Mouse (Mus musculus): ENCODE results near the gene F11r. TPM values are rescaled to one million over a fixed set of nuclear protein-coding genes. Genes with fewer than 3 reads are reported as not detected.
"Not testable (repeated sequence)": the region's sequence is repeated elsewhere in the genome, so short reads cannot be mapped to it uniquely, and the experiment has no call there.

F11r gene
- total RNA-seq, 2 experiments from 2014 or later: 46.3 to 48.9 TPM

DNA sequence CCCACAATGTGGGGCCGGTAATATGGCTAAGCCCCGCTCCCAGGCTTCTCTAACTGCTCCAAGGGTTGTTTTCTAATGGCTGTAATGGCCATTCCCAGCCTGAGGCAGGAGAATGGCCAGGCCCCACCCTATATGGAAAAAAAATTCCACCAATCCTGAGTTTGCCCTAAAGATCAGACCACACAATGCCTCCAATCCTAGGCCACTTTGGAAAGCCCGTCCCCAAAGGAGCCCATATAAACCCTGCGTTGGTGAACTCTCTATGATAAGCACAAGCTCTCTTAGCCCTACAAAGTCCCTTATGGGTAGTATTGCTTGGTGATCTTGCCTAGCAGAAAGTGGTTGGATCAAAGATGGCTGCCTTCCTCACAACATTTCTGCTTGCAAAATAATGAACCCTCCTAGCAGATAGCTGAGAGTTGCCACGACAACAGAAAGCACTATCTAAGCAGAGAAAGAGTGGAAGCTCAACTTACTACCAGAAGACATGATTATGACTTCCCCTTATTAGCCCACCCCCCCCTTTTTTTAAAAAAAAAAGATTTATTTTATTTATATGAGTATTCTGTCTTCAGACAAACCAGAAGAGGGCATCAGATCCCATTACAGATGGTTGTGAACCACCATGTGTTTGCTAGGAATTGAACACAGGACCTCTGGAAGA is 28.5 kb downstream of the F11r start:
- intact Hi-C loops (cut with DNase I): no loop called here

DNA sequence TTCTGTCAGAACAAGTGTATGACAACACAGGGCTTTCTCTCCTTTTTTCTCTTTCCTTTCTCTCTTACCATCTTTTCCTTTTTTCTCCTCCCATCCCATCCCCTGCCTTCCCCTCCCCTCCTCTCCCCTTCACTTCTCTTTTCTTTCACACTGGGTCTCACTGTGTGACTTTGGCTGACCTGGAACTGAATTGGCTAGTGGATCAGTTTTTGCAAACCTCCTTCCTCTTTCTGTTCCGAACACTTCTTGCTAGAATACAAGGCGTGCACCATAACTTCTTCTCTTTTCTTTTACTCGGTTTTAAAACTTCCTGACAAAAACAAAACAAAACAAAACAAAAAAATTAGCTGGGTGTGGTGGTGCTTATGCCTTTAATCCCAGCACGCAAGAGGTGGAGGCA is 29.2 kb downstream of the F11r start:
- DNase-seq: no peak
- intact Hi-C loops (cut with DNase I): no loop called here

More for the DNA sequence above, 28.5 kb downstream of the F11r start:
- DNase-seq: no peak

DNA sequence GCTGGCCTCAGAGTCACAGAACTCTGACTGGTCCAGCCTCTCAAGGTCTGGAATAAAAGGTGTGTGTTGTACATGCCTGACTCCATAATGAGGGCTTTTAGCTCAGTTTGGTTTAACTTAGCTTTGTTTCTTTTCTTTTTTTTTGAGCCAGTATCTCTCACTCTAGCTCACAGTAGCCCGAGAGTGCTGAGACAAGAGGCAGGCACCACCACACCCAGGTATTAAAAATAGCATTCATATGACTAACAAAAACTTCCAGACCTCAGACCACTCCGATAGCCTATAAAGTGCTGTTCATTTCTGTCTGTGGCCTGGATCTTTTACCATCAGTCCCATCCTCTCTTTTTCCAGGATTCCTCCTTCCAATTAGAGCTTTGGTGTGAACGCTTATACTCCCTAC is 32.3 kb downstream of the F11r start:
- intact Hi-C loops (cut with DNase I): loop anchor here (2.0 kb wide), 1 partner anchor 33 kb away; the partner anchor contains the start of gene F11r

DNA sequence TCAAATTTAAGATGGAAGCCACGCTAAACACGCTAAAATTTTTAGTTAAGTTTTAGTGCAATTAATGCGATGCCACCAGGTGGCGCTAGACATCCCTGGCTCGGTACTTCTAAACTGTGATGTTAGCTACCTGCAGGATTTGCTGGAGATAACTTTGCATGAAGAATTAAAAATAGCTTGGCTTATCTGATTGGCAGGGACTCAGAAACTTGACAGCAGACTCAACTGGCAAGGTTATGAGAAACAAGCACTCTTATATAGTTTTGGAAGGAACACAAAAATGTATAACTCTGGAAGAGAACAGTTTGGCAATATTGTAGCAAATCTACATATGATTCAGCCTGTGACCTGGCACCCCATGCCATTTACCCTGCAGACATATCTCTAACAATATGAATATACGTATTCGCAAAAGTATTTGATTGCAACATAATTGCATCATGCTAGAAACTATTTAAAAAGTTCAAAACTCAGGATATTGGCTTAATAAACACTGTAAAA is 33.1 kb downstream of the F11r start:
- intact Hi-C loops (cut with DNase I): loop anchor here (2.0 kb wide), 1 partner anchor 34 kb away; the partner anchor contains the start of gene F11r
- peak; percentile 57 to 77 for DNase-seq

More for the DNA sequence above, 32.3 kb downstream of the F11r start:
- DNase-seq: no peak

DNA sequence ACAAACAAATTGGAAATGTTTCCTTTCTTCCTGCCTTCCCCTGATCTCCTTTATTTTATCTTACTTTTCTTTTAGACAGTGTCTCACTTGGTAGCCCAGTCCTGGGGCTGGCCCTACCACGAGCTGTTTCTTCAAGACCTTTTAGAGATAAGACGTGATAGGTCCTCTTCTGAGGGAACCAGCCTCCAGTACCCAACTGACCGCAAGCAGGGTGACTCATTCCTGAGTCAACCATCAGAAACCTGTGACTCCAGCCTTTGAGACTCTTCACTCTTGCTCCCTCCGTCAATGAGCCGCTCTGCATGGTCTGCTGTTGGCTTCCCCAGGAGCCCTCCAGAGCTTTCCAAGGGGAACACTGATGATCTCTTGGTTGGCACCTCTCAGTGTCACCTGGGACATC is 33.6 kb downstream of the F11r start:
- DNase-seq: no peak
- intact Hi-C loops (cut with DNase I): loop anchor here (1.0 to 2.0 kb wide), 2 partner anchors 34 to 58 kb away; partner anchors contain the start of gene F11r

DNA sequence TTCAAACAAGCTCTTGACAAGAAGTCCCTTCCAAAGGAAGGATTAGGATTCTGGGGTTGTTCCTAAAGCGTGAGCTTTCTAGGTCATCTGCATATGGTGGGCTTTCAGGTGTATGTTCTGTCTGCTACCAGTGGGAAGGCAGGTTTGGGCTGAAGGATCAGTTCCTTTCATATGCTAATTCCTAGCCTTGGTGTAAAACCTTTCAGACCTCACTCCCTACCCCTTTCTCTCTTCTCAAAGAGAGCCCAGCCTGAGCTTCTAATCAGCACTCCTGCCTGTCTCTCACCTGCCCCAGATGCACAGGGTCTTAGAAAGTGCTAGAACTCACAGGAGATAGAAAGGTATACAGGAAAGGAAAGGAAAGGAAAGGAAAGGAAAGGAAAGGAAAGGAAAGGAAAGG is 34.1 kb downstream of the F11r start:
- intact Hi-C loops (cut with DNase I): loop anchor here (1.0 to 2.0 kb wide), 2 partner anchors 35 to 58 kb away; partner anchors contain the start of gene F11r
- DNase-seq: no peak

DNA sequence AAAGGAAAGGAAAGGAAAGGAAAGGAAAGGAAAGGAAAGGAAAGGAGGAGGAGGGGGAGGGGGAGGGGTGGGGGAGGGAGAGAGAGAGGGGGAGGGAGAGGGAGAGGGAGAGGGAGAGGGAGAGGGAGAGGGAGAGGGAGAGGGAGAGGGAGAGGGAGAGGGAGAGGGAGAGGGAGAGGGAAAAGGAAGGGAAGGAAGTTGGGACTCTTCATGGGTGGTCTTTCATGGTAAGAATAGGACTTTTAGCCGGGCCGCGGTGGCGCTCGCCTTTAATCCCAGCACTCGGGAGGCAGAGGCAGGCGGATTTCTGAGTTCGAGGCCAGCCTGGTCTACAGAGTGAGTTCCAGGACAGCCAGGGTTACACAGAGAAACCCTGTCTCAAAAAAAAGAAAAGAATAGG is 34.6 kb downstream of the F11r start:
- intact Hi-C loops (cut with DNase I): loop anchor here (1.0 to 2.0 kb wide), 2 partner anchors 35 to 59 kb away; partner anchors contain the start of gene F11r

DNA sequence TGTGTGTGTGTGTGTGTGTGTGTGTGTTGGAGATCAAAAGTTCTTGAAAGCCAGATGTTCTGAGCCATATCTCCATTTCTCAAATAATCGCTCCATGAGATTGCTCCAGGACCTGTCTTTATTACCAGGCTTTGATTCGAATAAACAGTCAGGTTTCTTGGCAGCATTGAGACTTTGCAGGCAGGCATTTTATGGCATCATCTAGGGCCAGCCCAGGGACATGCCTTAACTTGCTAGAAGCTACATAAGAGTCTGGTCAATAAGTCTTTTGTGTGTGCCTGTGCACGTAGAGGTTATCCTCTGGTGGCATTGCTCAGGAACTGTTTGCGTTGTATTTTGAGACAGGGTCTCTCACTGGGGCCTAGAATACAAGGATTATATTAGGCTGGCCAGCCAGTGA is 36.2 kb downstream of the F11r start:
- intact Hi-C loops (cut with DNase I): no loop called here
- DNase-seq: no peak

More for the DNA sequence above, 34.6 kb downstream of the F11r start:
- not testable (repeated sequence) for DNase-seq

DNA sequence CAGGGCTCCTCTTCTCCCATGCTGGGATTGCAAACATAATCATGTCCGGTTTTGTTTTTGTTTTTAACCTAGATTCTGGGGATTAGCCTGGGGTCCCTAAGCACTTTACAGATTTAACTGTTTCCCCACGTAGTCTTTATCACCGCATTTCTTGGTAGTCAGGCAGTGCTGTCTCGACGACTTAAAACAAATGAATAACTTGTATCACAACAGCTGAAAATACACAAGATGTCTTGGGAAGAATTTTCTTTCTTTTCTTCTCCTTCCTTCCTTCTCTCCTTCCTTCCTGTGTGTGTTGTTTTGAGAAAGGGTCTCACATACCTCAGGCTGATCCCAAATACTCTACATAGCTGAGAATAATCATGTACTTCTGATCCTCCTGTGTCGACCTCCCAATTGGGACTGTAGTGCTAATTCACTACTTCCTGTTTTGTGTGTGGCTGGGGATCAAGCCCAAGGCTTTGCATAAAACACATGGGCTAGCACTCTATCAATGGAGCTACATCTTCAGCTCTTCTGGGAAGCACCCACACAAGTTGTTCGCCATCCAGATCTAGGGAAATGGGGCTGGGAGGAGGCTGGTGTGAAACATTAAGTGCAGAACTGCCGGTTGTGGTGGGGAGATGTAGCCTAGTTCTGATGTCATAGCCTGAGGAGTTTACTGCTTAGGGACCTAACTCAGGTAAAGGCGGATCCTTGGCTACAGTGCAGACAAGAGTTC is 36.7 kb downstream of the F11r start:
- DNase-seq: no peak
- intact Hi-C loops (cut with DNase I): no loop called here

DNA sequence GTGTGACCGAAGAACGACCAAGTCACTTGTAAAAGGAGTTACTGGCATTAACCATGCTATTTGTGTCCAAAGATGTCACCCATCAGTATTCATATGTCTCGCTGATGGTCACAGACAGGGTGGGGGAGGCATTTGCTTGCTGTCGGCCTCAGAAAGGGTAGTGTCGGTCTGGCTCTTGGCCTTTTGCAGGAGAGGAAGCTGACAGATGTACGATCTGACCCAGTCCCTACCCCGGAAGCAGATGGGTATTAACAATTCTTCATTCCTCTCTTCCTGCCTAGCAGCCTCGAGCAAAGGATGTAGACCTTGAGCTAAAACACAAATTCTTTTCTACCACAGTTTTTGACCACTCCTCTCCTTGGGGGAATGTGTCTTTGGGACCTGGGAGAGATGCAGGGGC is 39.8 kb downstream of the F11r start:
- intact Hi-C loops (cut with DNase I): no loop called here

DNA sequence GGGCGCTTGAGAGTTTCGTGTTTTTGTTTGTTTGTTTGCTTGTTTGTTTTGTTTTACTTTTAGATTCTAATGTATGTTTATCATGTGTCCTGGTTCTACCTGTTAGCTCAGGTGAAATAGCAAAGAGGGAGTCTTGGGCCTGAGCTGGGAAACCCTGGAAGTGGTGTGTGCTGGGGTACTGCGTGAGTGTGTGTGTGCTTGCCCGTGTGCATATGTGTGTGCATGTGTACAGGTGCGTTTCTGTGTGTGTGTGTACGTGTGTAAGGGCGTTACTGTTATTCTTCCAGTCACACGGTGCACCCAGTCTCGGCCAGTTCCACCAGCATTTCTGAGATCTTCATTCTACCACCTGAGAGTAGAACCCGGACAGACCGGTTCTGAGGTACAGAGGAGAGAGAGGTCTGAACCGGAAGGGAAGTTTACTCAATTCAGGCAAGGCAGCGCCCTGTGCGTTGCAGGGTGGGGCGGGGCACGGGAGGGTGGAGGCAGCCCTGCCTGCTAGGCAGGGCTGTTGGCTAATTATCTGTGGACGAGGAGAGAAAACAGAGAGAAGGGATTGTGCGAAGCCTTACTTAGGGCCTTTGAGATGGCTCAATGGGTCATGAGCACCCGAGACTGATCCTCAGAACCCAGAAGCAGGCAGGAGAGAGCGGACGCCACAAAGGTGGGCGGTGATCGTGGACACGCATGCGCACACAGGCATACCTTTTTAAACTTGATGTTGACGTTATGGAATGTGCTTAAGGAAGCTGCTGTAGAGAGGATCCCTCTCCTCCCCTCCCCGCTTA is 40.6 kb downstream of the F11r start:
- intact Hi-C loops (cut with DNase I): no loop called here
- DNase-seq: no peak

More for the DNA sequence above, 39.8 kb downstream of the F11r start:
- no peak for DNase-seq

DNA sequence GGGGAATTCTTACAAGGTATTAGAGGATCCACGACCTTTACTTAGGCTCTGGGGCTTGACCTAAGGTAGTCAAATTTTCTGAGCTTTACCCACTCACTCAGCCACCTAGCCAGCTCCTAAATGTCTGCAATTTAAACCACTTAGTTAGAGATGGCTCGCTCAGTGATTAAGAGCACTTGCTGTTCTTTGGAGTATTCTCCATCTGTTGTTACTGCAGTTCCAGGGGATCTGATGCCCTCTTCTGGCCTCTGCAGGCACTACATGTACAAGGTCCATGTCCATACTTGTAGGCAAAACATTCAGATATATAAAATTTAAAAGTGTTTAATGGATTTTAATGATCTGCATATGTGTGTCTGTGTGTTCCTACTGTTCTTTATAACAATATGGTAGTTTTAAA is 41.6 kb downstream of the F11r start:
- peak; percentile 74 to 81 for DNase-seq
- intact Hi-C loops (cut with DNase I): loop anchor here (1.0 kb wide), 1 partner anchor 118 kb away; no protein-coding TSS in a partner anchor

DNA sequence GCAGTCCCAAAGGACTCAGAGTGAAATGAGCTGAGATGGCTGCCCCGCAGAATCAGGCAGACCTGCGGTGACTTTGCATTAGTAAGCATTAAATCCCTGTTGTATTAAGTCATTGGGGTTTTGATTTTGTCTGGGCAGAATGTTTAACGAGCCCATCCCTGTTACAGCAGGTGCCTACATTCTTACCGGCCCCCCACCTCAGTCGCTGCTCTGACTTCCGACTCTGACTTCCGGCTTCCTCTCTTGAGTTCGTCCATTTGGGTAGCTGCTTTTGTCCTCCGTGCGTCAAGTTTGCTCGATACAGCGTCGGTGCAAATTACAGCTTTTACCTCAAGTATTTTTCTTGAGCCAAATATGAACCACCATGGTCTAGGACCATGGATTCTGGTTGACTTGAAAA is 56.9 kb downstream of the F11r start:
- DNase-seq: no peak
- intact Hi-C loops (cut with DNase I): no loop called here

DNA sequence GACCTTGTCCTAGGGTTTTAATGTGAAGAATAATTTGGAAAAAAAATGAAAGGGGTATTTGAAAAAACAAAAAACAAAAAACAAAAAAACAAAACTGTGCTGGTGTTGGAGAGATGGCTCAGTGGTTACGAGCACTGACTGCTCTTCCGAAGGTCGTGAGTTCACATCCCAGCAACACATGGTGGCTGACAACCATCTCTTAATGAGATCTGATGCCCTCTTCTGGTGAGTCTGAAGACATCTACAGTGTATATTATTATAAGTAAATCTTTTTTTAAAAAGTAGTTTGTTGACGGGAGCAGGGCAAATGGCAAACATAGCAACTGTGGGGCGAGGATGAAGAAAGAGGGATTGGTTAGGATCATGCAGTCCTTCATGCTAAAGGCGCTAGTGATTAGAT is 58.0 kb downstream of the F11r start:
- no peak for DNase-seq
- intact Hi-C loops (cut with DNase I): no loop called here

DNA sequence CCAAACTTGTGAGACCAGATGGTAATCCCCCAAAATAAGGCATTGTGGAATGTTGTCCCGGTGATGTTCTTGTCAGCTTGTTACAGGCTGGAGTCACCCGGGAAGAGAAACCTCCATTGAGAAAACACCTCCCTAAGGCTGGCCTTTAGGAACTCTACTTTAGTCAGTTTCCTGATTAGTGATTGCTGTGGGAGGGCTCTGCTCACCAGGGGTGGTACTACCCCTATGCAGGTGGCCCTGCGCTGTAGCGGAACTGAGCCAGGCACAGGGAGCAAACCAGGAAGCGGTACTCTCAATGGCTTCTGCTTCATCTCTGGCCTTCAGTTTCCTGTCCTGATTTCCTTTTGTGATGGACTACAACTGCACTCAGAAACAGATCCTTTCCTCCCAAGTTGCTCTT is 62.5 kb downstream of the F11r start:
- intact Hi-C loops (cut with DNase I): loop anchor here (10.0 kb wide), 1 partner anchor 395 kb away; no protein-coding TSS in a partner anchor

DNA sequence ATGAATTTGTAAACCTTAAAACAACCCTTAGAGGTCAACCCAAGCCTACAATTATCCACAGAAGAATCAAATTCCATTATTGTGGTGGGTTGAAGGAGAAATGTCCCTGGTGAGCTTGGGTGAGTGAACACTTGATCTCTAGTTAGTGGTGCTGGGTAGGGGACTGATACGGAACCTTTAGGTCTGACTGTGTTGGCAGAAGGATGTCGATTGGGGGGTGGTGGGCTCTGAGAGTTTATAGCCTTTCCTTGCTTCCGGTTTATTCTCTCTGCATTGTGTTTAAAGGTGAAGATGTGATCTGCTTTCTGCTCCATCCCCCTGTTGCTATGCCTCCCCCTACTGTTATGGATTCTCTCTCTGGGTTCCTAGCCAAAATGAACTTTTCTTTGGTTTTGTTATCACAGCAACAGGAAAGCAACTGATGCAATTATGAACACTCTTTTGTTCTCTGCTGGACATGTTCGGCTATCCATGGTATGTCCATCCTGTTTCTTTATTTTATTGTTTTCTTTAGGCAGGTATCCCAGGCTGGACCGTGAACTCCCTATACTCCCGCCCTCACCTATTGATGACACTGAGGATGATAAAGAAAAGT is 63.8 kb downstream of the F11r start:
- intact Hi-C loops (cut with DNase I): loop anchor here (10.0 kb wide), 1 partner anchor 396 kb away; no protein-coding TSS in a partner anchor
- no peak for DNase-seq

More for the DNA sequence above, 62.5 kb downstream of the F11r start:
- DNase-seq: no peak

DNA sequence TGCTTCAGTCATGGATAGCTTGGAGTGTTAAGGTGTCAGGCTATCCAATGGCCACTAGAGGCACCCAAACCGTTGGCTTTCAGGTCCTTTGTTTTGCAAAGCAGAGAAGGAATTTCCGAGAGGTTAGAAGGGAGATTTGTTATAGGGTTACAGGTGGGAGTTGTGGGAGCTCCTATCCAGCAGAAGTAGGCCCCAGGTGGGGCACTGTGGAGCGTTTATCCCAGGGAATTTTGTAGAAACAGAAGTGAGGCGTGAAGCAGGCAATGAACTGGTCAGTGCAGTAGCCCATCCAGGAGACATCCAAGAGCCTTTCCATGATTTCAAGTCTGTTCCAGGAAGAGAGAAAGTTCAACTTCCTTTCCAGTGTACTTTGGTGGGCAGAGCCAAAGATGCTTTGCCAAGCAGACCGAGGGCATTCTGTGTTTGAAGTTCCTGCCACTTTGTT is 64.3 kb downstream of the F11r start:
- intact Hi-C loops (cut with DNase I): loop anchor here (2.0 to 10.0 kb wide), 2 partner anchors 63 to 397 kb away; no protein-coding TSS in a partner anchor
- DNase-seq: peak; percentile 4 to 40

DNA sequence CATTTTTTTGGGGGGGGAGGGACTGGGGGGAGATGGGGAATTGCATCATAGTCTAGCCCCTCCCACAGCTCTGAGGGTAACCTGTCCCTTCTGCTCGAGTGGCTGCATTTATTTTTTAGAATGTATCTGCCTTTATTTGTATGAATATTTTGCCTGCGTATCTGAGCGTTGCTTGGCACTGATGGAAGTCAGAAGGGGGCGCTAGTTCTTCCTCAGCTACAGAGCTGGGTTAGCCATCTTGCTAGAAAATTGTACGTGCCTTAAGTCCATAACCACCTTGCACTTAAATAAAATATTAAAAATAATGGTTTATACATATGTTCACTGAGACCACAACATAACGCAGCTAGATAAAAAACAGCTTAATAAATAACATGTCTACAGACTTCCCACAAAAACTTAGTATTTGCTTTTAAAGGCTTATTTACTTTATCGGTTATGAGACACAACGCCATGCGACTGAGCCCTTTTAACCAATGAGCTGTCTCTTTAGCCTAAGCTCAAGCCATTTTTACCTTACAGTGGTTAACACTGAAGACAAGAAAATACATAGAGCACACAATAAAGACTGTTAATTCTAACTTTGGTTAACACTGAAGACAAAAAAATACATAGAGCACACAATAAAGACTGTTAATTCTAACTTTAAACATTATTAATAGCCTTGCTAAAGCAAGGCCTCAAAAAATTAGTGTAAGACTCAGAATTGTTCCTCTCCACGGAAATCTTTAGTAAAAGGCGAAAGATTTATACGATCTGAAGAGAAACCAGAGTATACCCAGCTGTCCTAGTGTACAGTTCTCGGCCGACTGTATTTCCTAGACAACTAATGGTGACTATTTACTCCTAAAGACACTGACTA is 65.3 kb downstream of the F11r start:
- DNase-seq: peak; percentile 36 to 68
- intact Hi-C loops (cut with DNase I): loop anchor here (1.0 to 10.0 kb wide), 3 partner anchors 64 to 398 kb away; no protein-coding TSS in a partner anchor

DNA sequence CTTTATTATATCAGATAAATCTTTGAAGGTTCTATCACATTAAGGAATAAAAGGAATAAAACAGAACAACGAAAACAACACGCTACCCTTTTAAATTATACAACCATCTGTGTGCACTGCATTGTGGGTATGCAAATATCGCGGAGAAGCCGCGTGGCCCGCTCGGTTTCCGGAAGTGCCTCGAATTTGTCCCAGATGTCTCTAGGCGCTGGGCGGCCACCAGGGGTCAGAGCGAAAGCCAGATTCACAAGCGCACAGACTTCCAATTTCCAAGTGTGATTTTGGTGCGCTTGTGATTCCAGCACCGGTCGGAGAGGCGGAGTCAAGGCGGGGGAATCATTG is 65.9 kb downstream of the F11r start, which contains the start of gene Alyref2:
Gene Alyref2, plus strand, starts transcription at position 229 of the 342 bp plus-strand sequence.
- intact Hi-C loops (cut with DNase I): loop anchor here (1.0 to 10.0 kb wide), 3 partner anchors 64 to 398 kb away; no protein-coding TSS in a partner anchor
- DNase-seq: peak; percentile 93 to 95

Measured in heart, postnatal 14 days (tissue).